Mouse (Mus musculus): ENCODE results near the gene Ccdc69. TPM values are rescaled to one million over a fixed set of nuclear protein-coding genes. Genes with fewer than 3 reads are reported as not detected.

Gene Ccdc69
- polyA plus RNA-seq, 1 experiment from 2014 or later: 26.7 TPM

GRCm38 (mm10) chr11:55019711-55020110 lies 58.2 kb downstream of the Ccdc69 start:
- ATAC-seq (ENCODE audit: insufficient number of reproducible peaks, insufficient read depth, low FRiP score, low read depth): no peak
- WGBS: 72% methylated on average over 2 of the region's 2 CpGs
- Histone ChIP-seq H3K9ac (ENCODE audit: low read length) (peak overlapping the region; percentile 22; the same call in 1 of the 2 replicates), H3K36me3 (ENCODE audit: control insufficient read depth, insufficient read depth, low read length) (peaks cover 57% of the 10 kb centered on the region), H3K4me2 (ENCODE audit: low read length) (no peak overlapping the region), H3K27ac (replicated peaks in 1 of 2; ENCODE audit: control insufficient read depth in 1 of 2, insufficient read depth in 1 of 2, low read depth in 2 of 2, low read length in 2 of 2) (peak overlapping the region; percentile 34 to 92; a peak in 2 of 4 replicates), H3K27me3 (ENCODE audit: control insufficient read depth, insufficient read depth, low read length) (no peaks in the 10 kb centered on the region), H3K9me3 (ENCODE audit: control insufficient read depth, low read length) (no peaks in the 10 kb centered on the region), H3K4me3 (ENCODE audit: control insufficient read depth in 1 of 2, insufficient read depth in 1 of 2, low read depth in 1 of 2, low read length in 2 of 2) (no peak overlapping the region), H3K4me1 (ENCODE audit: control insufficient read depth in 2 of 2, insufficient read depth in 2 of 2, low read length in 2 of 2) (peaks cover 79 to 99% of the 10 kb centered on the region in 2 experiments)

- Histone ChIP-seq H3K27ac (replicated peaks in 1 of 2; ENCODE audit: control insufficient read depth in 1 of 2, insufficient read depth in 1 of 2, low read depth in 2 of 2, low read length in 2 of 2) (peak overlapping the region; percentile 40 to 92), H3K36me3 (ENCODE audit: control insufficient read depth, insufficient read depth, low read length) (peaks cover 74% of the 10 kb centered on the region), H3K9ac (ENCODE audit: low read length) (no peak overlapping the region; the same call in 1 of the 2 replicates)
Observed at GRCm38 (mm10) chr11:55018034-55018433, 59.9 kb downstream of the Ccdc69 start.

GRCm38 (mm10) chr11:55017201-55017600 lies 60.7 kb downstream of the Ccdc69 start:
- H3K9ac ChIP-seq (ENCODE audit: low read length): no peak overlapping the region
- no peaks in the 10 kb centered on the region for H3K27me3 ChIP-seq (ENCODE audit: control insufficient read depth, insufficient read depth, low read length)
- peak overlapping the region; percentile 27 to 92 for H3K27ac ChIP-seq (replicated peaks in 1 of 2; ENCODE audit: control insufficient read depth in 1 of 2, insufficient read depth in 1 of 2, low read depth in 2 of 2, low read length in 2 of 2)
- ATAC-seq (ENCODE audit: insufficient number of reproducible peaks, insufficient read depth, low FRiP score, low read depth): no peak
- peaks cover 82% of the 10 kb centered on the region for H3K36me3 ChIP-seq (ENCODE audit: control insufficient read depth, insufficient read depth, low read length)
- peaks cover 57 to 78% of the 10 kb centered on the region in 2 experiments for H3K4me1 ChIP-seq (ENCODE audit: control insufficient read depth in 2 of 2, insufficient read depth in 2 of 2, low read length in 2 of 2)
- WGBS: 61% methylated on average over 2 of the region's 2 CpGs
- H3K9me3 ChIP-seq (ENCODE audit: control insufficient read depth, low read length): no peaks in the 10 kb centered on the region
- no peak overlapping the region for H3K4me2 ChIP-seq (ENCODE audit: low read length)
- no peak overlapping the region for H3K4me3 ChIP-seq (ENCODE audit: control insufficient read depth in 1 of 2, insufficient read depth in 1 of 2, low read depth in 1 of 2, low read length in 2 of 2)

More at GRCm38 (mm10) chr11:55018034-55018433, 59.9 kb downstream of the Ccdc69 start:
- ATAC-seq (ENCODE audit: insufficient number of reproducible peaks, insufficient read depth, low FRiP score, low read depth): no peak
- Histone ChIP-seq H3K9me3 (ENCODE audit: control insufficient read depth, low read length) (no peaks in the 10 kb centered on the region), H3K4me1 (ENCODE audit: control insufficient read depth in 2 of 2, insufficient read depth in 2 of 2, low read length in 2 of 2) (peaks cover 65 to 83% of the 10 kb centered on the region in 2 experiments), H3K4me3 (ENCODE audit: control insufficient read depth in 1 of 2, insufficient read depth in 1 of 2, low read depth in 1 of 2, low read length in 2 of 2) (no peak overlapping the region), H3K27me3 (ENCODE audit: control insufficient read depth, insufficient read depth, low read length) (no peaks in the 10 kb centered on the region), H3K4me2 (ENCODE audit: low read length) (no peak overlapping the region)
- 27% methylated on average over 6 of the region's 6 CpGs for WGBS

- WGBS: 46% methylated on average over 1 of the region's 1 CpGs
- H3K4me3 ChIP-seq (ENCODE audit: control insufficient read depth in 1 of 2, insufficient read depth in 1 of 2, low read depth in 1 of 2, low read length in 2 of 2): no peak overlapping the region
- no peak overlapping the region for H3K9ac ChIP-seq (ENCODE audit: low read length)
- peak overlapping the region; percentile 76 to 92 for H3K27ac ChIP-seq (replicated peaks in 1 of 2; ENCODE audit: control insufficient read depth in 1 of 2, insufficient read depth in 1 of 2, low read depth in 2 of 2, low read length in 2 of 2)
- peaks cover 86% of the 10 kb centered on the region for H3K36me3 ChIP-seq (ENCODE audit: control insufficient read depth, insufficient read depth, low read length)
- ATAC-seq (ENCODE audit: insufficient number of reproducible peaks, insufficient read depth, low FRiP score, low read depth): no peak
- no peaks in the 10 kb centered on the region for H3K9me3 ChIP-seq (ENCODE audit: control insufficient read depth, low read length)
- peaks cover 52 to 74% of the 10 kb centered on the region in 2 experiments for H3K4me1 ChIP-seq (ENCODE audit: control insufficient read depth in 2 of 2, insufficient read depth in 2 of 2, low read length in 2 of 2)
- no peak overlapping the region for H3K4me2 ChIP-seq (ENCODE audit: low read length)
- no peaks in the 10 kb centered on the region for H3K27me3 ChIP-seq (ENCODE audit: control insufficient read depth, insufficient read depth, low read length)
Observed at GRCm38 (mm10) chr11:55016758-55017157, 61.2 kb downstream of the Ccdc69 start.

- H3K27ac ChIP-seq (replicated peaks in 1 of 2; ENCODE audit: control insufficient read depth in 1 of 2, insufficient read depth in 1 of 2, low read depth in 2 of 2, low read length in 2 of 2): peak overlapping the region; percentile 76 to 92
- H3K4me3 ChIP-seq (ENCODE audit: control insufficient read depth in 1 of 2, insufficient read depth in 1 of 2, low read depth in 1 of 2, low read length in 2 of 2): no peak overlapping the region
- WGBS: 12% methylated on average over 9 of the region's 9 CpGs
- H3K4me1 ChIP-seq (ENCODE audit: control insufficient read depth in 2 of 2, insufficient read depth in 2 of 2, low read length in 2 of 2): peaks cover 45 to 64% of the 10 kb centered on the region in 2 experiments
- peak overlapping the region; percentile 19; the same call in 1 of the 2 replicates for H3K4me2 ChIP-seq (ENCODE audit: low read length)
- H3K9ac ChIP-seq (ENCODE audit: low read length): peak overlapping the region; percentile 46
- peaks cover 87% of the 10 kb centered on the region for H3K36me3 ChIP-seq (ENCODE audit: control insufficient read depth, insufficient read depth, low read length)
- H3K9me3 ChIP-seq (ENCODE audit: control insufficient read depth, low read length): no peaks in the 10 kb centered on the region
- ATAC-seq (ENCODE audit: insufficient number of reproducible peaks, insufficient read depth, low FRiP score, low read depth): peak; percentile 84
- no peaks in the 10 kb centered on the region for H3K27me3 ChIP-seq (ENCODE audit: control insufficient read depth, insufficient read depth, low read length)
Observed at GRCm38 (mm10) chr11:55015831-55016241, 62.1 kb downstream of the Ccdc69 start.

- WGBS: 50% methylated on average over 3 of the region's 3 CpGs
- peaks cover 87% of the 10 kb centered on the region for H3K36me3 ChIP-seq (ENCODE audit: control insufficient read depth, insufficient read depth, low read length)
- no peak overlapping the region for H3K4me3 ChIP-seq (ENCODE audit: control insufficient read depth in 1 of 2, insufficient read depth in 1 of 2, low read depth in 1 of 2, low read length in 2 of 2)
- H3K4me1 ChIP-seq (ENCODE audit: control insufficient read depth in 2 of 2, insufficient read depth in 2 of 2, low read length in 2 of 2): peaks cover 41 to 59% of the 10 kb centered on the region in 2 experiments
- H3K27me3 ChIP-seq (ENCODE audit: control insufficient read depth, insufficient read depth, low read length): no peaks in the 10 kb centered on the region
- ATAC-seq (ENCODE audit: insufficient number of reproducible peaks, insufficient read depth, low FRiP score, low read depth): no peak
- no peaks in the 10 kb centered on the region for H3K9me3 ChIP-seq (ENCODE audit: control insufficient read depth, low read length)
- peak overlapping the region; percentile 46 for H3K9ac ChIP-seq (ENCODE audit: low read length)
- peak overlapping the region; percentile 76 to 92 for H3K27ac ChIP-seq (replicated peaks in 1 of 2; ENCODE audit: control insufficient read depth in 1 of 2, insufficient read depth in 1 of 2, low read depth in 2 of 2, low read length in 2 of 2)
- H3K4me2 ChIP-seq (ENCODE audit: low read length): peak overlapping the region; percentile 19; the same call in 1 of the 2 replicates
Observed at GRCm38 (mm10) chr11:55015264-55015663, 62.7 kb downstream of the Ccdc69 start.

GRCm38 (mm10) chr11:55013802-55014201 lies 64.1 kb downstream of the Ccdc69 start:
- 74% methylated on average over 6 of the region's 6 CpGs for WGBS
- Histone ChIP-seq H3K4me2 (ENCODE audit: low read length) (no peak overlapping the region), H3K27ac (replicated peaks in 1 of 2; ENCODE audit: control insufficient read depth in 1 of 2, insufficient read depth in 1 of 2, low read depth in 2 of 2, low read length in 2 of 2) (no peak overlapping the region; a peak in 1 of 4 replicates), H3K4me1 (ENCODE audit: control insufficient read depth in 2 of 2, insufficient read depth in 2 of 2, low read length in 2 of 2) (peaks cover 28 to 44% of the 10 kb centered on the region in 2 experiments), H3K4me3 (ENCODE audit: control insufficient read depth in 1 of 2, insufficient read depth in 1 of 2, low read depth in 1 of 2, low read length in 2 of 2) (no peak overlapping the region), H3K27me3 (ENCODE audit: control insufficient read depth, insufficient read depth, low read length) (no peaks in the 10 kb centered on the region), H3K9ac (ENCODE audit: low read length) (no peak overlapping the region), H3K36me3 (ENCODE audit: control insufficient read depth, insufficient read depth, low read length) (peaks cover 87% of the 10 kb centered on the region), H3K9me3 (ENCODE audit: control insufficient read depth, low read length) (no peaks in the 10 kb centered on the region)
- ATAC-seq (ENCODE audit: insufficient number of reproducible peaks, insufficient read depth, low FRiP score, low read depth): no peak

Measured in heart, embryonic 14.5 days (tissue).